Comparison of ENCODE assay signal across 9 mouse cellular contexts in genomic region chrX:73965307-73965706, GRCm38 (mm10). TPM values are rescaled to one million over a fixed set of nuclear protein-coding genes. Genes with fewer than 3 reads are reported as not detected.
DNase-seq lines count a peak whose midpoint lies in the region; ATAC-seq and TF ChIP-seq lines count a peak whose summit lies in the region.
"Had no signal": no experiment of that assay in that cellular context is flagged by ENCODE, and none has a peak within 500 bp of the region (broad histone marks: within the 10 kb centered on the region; RNA-seq: fewer than 3 reads in every experiment).

No protein-coding gene starts in this region.

- 31% methylated on average over 20 of the region's 20 CpGs for WGBS in forebrain, postnatal 0 days
- 28% methylated on average over 20 of the region's 20 CpGs for WGBS in midbrain, embryonic 12.5 days
- WGBS in stomach, postnatal 0 days, result 10% methylated on average over 20 of the region's 20 CpGs

- peak overlapping the region; percentile 60 for H3K4me2 ChIP-seq in forebrain, postnatal 0 days (ENCODE audit: low read depth)
- peak overlapping the region; percentile 65 for H3K4me2 ChIP-seq in midbrain, embryonic 12.5 days (replicated peaks)
- H3K4me2 ChIP-seq in stomach, postnatal 0 days (replicated peaks; ENCODE audit: low read depth), result peak overlapping the region; percentile 59

- intact Hi-C loops in left cerebral cortex, postnatal 36 days (cut with DNase I), result loop anchor here (10.0 kb wide), 1 partner anchor 279 kb away; the partner anchor contains the start of gene Flna

- no peaks in the 10 kb centered on the region for H3K9me3 ChIP-seq in forebrain, postnatal 0 days (ENCODE audit: low read length)
- no peaks in the 10 kb centered on the region for H3K9me3 ChIP-seq in midbrain, embryonic 12.5 days
- no peaks in the 10 kb centered on the region for H3K9me3 ChIP-seq in stomach, postnatal 0 days (ENCODE audit: control insufficient read depth, low read length)

- TF ChIP-seq POLR2A in brain, embryonic 14.5 days (IDR thresholded peaks at IDR 0.05; ENCODE audit: borderline replicate concordance, extremely low read depth, insufficient read depth, insufficient read length, poor library complexity, severe bottlenecking), result no peak

- no peak for TF ChIP-seq EP300 in stomach, postnatal 0 days (optimal IDR thresholded peaks at IDR 0.05)

- peak; percentile 49 to 77 for DNase-seq in frontal cortex, adult 2 months (ENCODE audit: extremely low spot score in 1 of 2, low spot score in 1 of 2)
- peak; percentile 71 for DNase-seq in brain, embryonic 14.5 days (ENCODE audit: low read depth)
- peak; percentile 64 for DNase-seq in forebrain, postnatal 0 days
- DNase-seq in kidney, adult 11 months, result peak; percentile 37
- peak; percentile 59 to 67 for DNase-seq in left cerebral cortex, postnatal 36 days (ENCODE audit: low spot score in 2 of 2)
- peak; percentile 23 for DNase-seq in stomach, postnatal 0 days (ENCODE audit: low spot score)

- no peaks in the 10 kb centered on the region; the same call in 1 of the 2 replicates for H3K36me3 ChIP-seq in forebrain, postnatal 0 days (ENCODE audit: insufficient read depth)
- H3K36me3 ChIP-seq in midbrain, embryonic 12.5 days, result peaks cover 7% of the 10 kb centered on the region; the same call in 1 of the 2 replicates
- no peaks in the 10 kb centered on the region for H3K36me3 ChIP-seq in stomach, postnatal 0 days (ENCODE audit: control insufficient read depth, insufficient read depth, low read length)

- H3K27me3 ChIP-seq in forebrain, postnatal 0 days (ENCODE audit: insufficient read depth, low read length), result no peaks in the 10 kb centered on the region
- no peaks in the 10 kb centered on the region for H3K27me3 ChIP-seq in midbrain, embryonic 12.5 days
- no peaks in the 10 kb centered on the region for H3K27me3 ChIP-seq in stomach, postnatal 0 days (ENCODE audit: control insufficient read depth, insufficient read depth, low read length)
- H3K27me3 ChIP-seq: Patski had no signal

- H3K9ac ChIP-seq in forebrain, postnatal 0 days, result peak overlapping the region; percentile 74
- H3K9ac ChIP-seq in midbrain, embryonic 12.5 days (replicated peaks), result peak overlapping the region; percentile 72
- peak overlapping the region; percentile 76; the same call in 1 of the 2 replicates for H3K9ac ChIP-seq in stomach, postnatal 0 days (ENCODE audit: low read length)

- H3K4me3 ChIP-seq in forebrain, postnatal 0 days (ENCODE audit: low read depth, low read length), result peak overlapping the region; percentile 61
- H3K4me3 ChIP-seq in midbrain, embryonic 12.5 days, result peak overlapping the region; percentile 72
- H3K4me3 ChIP-seq in stomach, postnatal 0 days (ENCODE audit: low read depth, low read length), result peak overlapping the region; percentile 60

- peaks cover 10% of the 10 kb centered on the region; the same call in 1 of the 2 replicates for H3K4me1 ChIP-seq in forebrain, postnatal 0 days (ENCODE audit: insufficient read depth)
- peaks cover 27% of the 10 kb centered on the region for H3K4me1 ChIP-seq in midbrain, embryonic 12.5 days
- peaks cover 2% of the 10 kb centered on the region; the same call in 1 of the 2 replicates for H3K4me1 ChIP-seq in stomach, postnatal 0 days (replicated peaks; ENCODE audit: control insufficient read depth, insufficient read depth)

- H3K27ac ChIP-seq in forebrain, postnatal 0 days (ENCODE audit: low read depth, low read length), result no peak overlapping the region; the same call in 1 of the 2 replicates
- H3K27ac ChIP-seq in midbrain, embryonic 12.5 days (replicated peaks), result peak overlapping the region; percentile 98; the same call in 1 of the 2 replicates
- H3K27ac ChIP-seq in stomach, postnatal 0 days (replicated peaks), result peak overlapping the region; percentile 97; the same call in 1 of the 2 replicates

- no peak for ATAC-seq in frontal cortex, adult (ENCODE audit: low TSS enrichment)
- no peak for ATAC-seq in forebrain, postnatal 0 days
- ATAC-seq in midbrain, embryonic 12.5 days (ENCODE audit: low FRiP score, low read depth), result no peak
- ATAC-seq in stomach, postnatal 0 days (ENCODE audit: low FRiP score, low TSS enrichment), result no peak

- TF ChIP-seq CTCF in brain, embryonic 14.5 days (IDR thresholded peaks at IDR 0.05; ENCODE audit: borderline replicate concordance, extremely low read depth, insufficient read depth, insufficient read length), result no peak
- no peak for TF ChIP-seq CTCF in forebrain, postnatal 0 days (IDR thresholded peaks at IDR 0.05; ENCODE audit: low read depth)
- no peak for TF ChIP-seq CTCF in stomach, postnatal 0 days (IDR thresholded peaks at IDR 0.05; ENCODE audit: low read depth)

RNA-seq across cellular contexts. Expression of gene Hcfc1, which starts 0.8 kb away (rescaled TPM):
- 41.1 and 44.0 TPM in 2 replicates for polyA plus RNA-seq in frontal cortex, adult 2 months (2012; rRNA removed)
- 50.3 and 83.2 TPM in 2 replicates for polyA plus RNA-seq in brain, embryonic 14.5 days (2012; rRNA removed)
- total RNA-seq in forebrain, postnatal 0 days (2014; rRNA removed), result 69.7 and 102 TPM in 2 replicates
- 23.1 and 30.8 TPM in 2 replicates for polyA plus RNA-seq in forebrain, postnatal 0 days (2015; fragmentation: Nextera tagmentation; extraction: Ambion mirVana)
- total RNA-seq in left cerebral cortex, postnatal 36 days (2021), result 10 to 100 TPM; 69.4 to 75.1 TPM
- polyA plus RNA-seq in midbrain, embryonic 12.5 days (2016; fragmentation: Nextera tagmentation; extraction: Ambion mirVana), result 81.9 and 88.5 TPM in 2 replicates
- 16.1 and 16.5 TPM in 2 replicates for polyA plus RNA-seq in stomach, postnatal 0 days (2015; fragmentation: Nextera tagmentation; extraction: Ambion mirVana)

RNA-seq across cellular contexts. Expression of gene Renbp, which starts 34.7 kb away (rescaled TPM):
- 9.2 and 10.0 TPM in 2 replicates for polyA plus RNA-seq in frontal cortex, adult 2 months (2012; rRNA removed)
- 8.0 and 8.7 TPM in 2 replicates for polyA plus RNA-seq in brain, embryonic 14.5 days (2012; rRNA removed)
- 4.9 and 13.1 TPM in 2 replicates for total RNA-seq in forebrain, postnatal 0 days (2014; rRNA removed)
- 11.7 and 12.4 TPM in 2 replicates for polyA plus RNA-seq in forebrain, postnatal 0 days (2015; fragmentation: Nextera tagmentation; extraction: Ambion mirVana)
- 1 to 10 TPM; 5.5 to 7.3 TPM for total RNA-seq in left cerebral cortex, postnatal 36 days (2021)
- polyA plus RNA-seq in midbrain, embryonic 12.5 days (2016; fragmentation: Nextera tagmentation; extraction: Ambion mirVana), result 13.4 and 14.9 TPM in 2 replicates
- polyA plus RNA-seq in stomach, postnatal 0 days (2015; fragmentation: Nextera tagmentation; extraction: Ambion mirVana), result 19.2 and 19.7 TPM in 2 replicates

RNA-seq across cellular contexts. Expression of gene Naa10, which starts 43.6 kb away (rescaled TPM):
- 77.6 and 80.3 TPM in 2 replicates for polyA plus RNA-seq in frontal cortex, adult 2 months (2012; rRNA removed)
- polyA plus RNA-seq in brain, embryonic 14.5 days (2012; rRNA removed), result 87.7 and 97.8 TPM in 2 replicates
- total RNA-seq in forebrain, postnatal 0 days (2014; rRNA removed), result 68.9 and 71.2 TPM in 2 replicates
- 92.1 and 100 TPM in 2 replicates for polyA plus RNA-seq in forebrain, postnatal 0 days (2015; fragmentation: Nextera tagmentation; extraction: Ambion mirVana)
- total RNA-seq in left cerebral cortex, postnatal 36 days (2021), result 10 to 100 TPM; 52.5 to 54.7 TPM
- 119 and 123 TPM in 2 replicates for polyA plus RNA-seq in midbrain, embryonic 12.5 days (2016; fragmentation: Nextera tagmentation; extraction: Ambion mirVana)
- polyA plus RNA-seq in stomach, postnatal 0 days (2015; fragmentation: Nextera tagmentation; extraction: Ambion mirVana), result 82.6 and 88.2 TPM in 2 replicates

RNA-seq across cellular contexts. Expression of gene Arhgap4, which starts 43.6 kb away (rescaled TPM):
- 6.4 and 7.3 TPM in 2 replicates for polyA plus RNA-seq in frontal cortex, adult 2 months (2012; rRNA removed)
- polyA plus RNA-seq in brain, embryonic 14.5 days (2012; rRNA removed), result 6.6 and 8.5 TPM in 2 replicates
- total RNA-seq in forebrain, postnatal 0 days (2014; rRNA removed), result 2.0 and 4.8 TPM in 2 replicates
- 1.1 and 1.6 TPM in 2 replicates for polyA plus RNA-seq in forebrain, postnatal 0 days (2015; fragmentation: Nextera tagmentation; extraction: Ambion mirVana)
- total RNA-seq in left cerebral cortex, postnatal 36 days (2021), result 1 to 10 TPM; 3.0 to 6.6 TPM
- polyA plus RNA-seq in midbrain, embryonic 12.5 days (2016; fragmentation: Nextera tagmentation; extraction: Ambion mirVana), result 2.6 and 2.8 TPM in 2 replicates
- 1.2 TPM in 2 replicates for polyA plus RNA-seq in stomach, postnatal 0 days (2015; fragmentation: Nextera tagmentation; extraction: Ambion mirVana)

RNA-seq across cellular contexts. Expression of gene Irak1, which starts 58.4 kb away (rescaled TPM):
- 91.0 and 101 TPM in 2 replicates for polyA plus RNA-seq in frontal cortex, adult 2 months (2012; rRNA removed)
- 59.2 and 77.8 TPM in 2 replicates for polyA plus RNA-seq in brain, embryonic 14.5 days (2012; rRNA removed)
- total RNA-seq in forebrain, postnatal 0 days (2014; rRNA removed), result 41.9 and 63.7 TPM in 2 replicates
- 21.0 and 28.0 TPM in 2 replicates for polyA plus RNA-seq in forebrain, postnatal 0 days (2015; fragmentation: Nextera tagmentation; extraction: Ambion mirVana)
- total RNA-seq in left cerebral cortex, postnatal 36 days (2021), result 10 to 100 TPM; 44.0 to 53.8 TPM
- polyA plus RNA-seq in midbrain, embryonic 12.5 days (2016; fragmentation: Nextera tagmentation; extraction: Ambion mirVana), result 56.9 and 59.7 TPM in 2 replicates
- 37.6 and 39.5 TPM in 2 replicates for polyA plus RNA-seq in stomach, postnatal 0 days (2015; fragmentation: Nextera tagmentation; extraction: Ambion mirVana)
